Mouse (Mus musculus): ENCODE data around the gene Mpp3. TPM values are rescaled to one million over a fixed set of nuclear protein-coding genes. Genes with fewer than 3 reads are reported as not detected.

The Mpp3 gene
- polyA plus RNA-seq (2015; fragmentation: Nextera tagmentation; extraction: Ambion mirVana), result 49.6 and 56.6 TPM in 2 replicates

GRCm38 (mm10) chr11:102028087-102028816, at the start of gene Mpp3:
Gene Mpp3 (minus strand): TSS chr11:102028461.
- ATAC-seq (ENCODE audit: low FRiP score), result no peak
- peak within 1 kb of the TSS; percentile 61 for H3K9ac ChIP-seq (replicated peaks)
- H3K9me3 ChIP-seq (replicated peaks), result no peaks in the 10 kb centered on the region
- WGBS, result 72% methylated on average over 6 of the region's 6 CpGs
- H3K4me1 ChIP-seq, result peaks cover 47% of the 10 kb centered on the region
- H3K27me3 ChIP-seq (replicated peaks), result no peaks in the 10 kb centered on the region
- peaks cover 3% of the 10 kb centered on the region; the same call in 1 of the 2 replicates for H3K36me3 ChIP-seq
- peak within 1 kb of the TSS; percentile 93 for H3K27ac ChIP-seq (replicated peaks)
- H3K4me3 ChIP-seq (replicated peaks), result peak within 1 kb of the TSS; percentile 58
- H3K4me2 ChIP-seq, result peak within 1 kb of the TSS; percentile 69

GRCm38 (mm10) chr11:102073722-102074121, 45.5 kb upstream of the Mpp3 start:
- H3K4me1 ChIP-seq, result peaks cover 14% of the 10 kb centered on the region
- H3K4me3 ChIP-seq (replicated peaks), result no peak overlapping the region
- peaks cover 33% of the 10 kb centered on the region for H3K36me3 ChIP-seq
- no peak for ATAC-seq (ENCODE audit: low FRiP score)
- no peaks in the 10 kb centered on the region for H3K9me3 ChIP-seq (replicated peaks)
- H3K27ac ChIP-seq (replicated peaks), result no peak overlapping the region
- no peak overlapping the region for H3K4me2 ChIP-seq
- 77% methylated on average over 14 of the region's 14 CpGs for WGBS
- H3K9ac ChIP-seq (replicated peaks), result no peak overlapping the region
- H3K27me3 ChIP-seq (replicated peaks), result no peaks in the 10 kb centered on the region

DNA sequence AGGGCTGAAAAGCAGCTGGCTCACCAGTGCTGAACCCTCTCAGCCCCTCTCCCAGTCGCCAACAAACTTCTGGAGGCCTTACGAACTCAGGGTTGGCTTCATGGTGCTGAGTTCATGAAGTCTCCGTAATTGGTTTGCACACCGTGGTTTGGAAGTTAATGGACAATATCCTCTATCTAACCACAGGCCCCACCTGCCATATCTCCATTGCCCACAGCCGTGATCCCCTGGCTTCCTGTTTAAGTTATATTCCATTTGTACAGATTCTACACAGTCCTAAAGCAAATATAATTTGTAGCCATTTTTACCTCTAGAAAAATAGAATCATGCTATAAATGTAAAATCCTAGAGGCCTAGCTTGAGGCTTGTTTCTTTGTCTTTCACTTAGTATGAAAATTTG, 44.5 kb upstream of the Mpp3 start:
- H3K4me1 ChIP-seq, result peaks cover 15% of the 10 kb centered on the region
- no peak for ATAC-seq (ENCODE audit: low FRiP score)
- H3K27me3 ChIP-seq (replicated peaks), result no peaks in the 10 kb centered on the region
- 84% methylated on average over 5 of the region's 5 CpGs for WGBS
- no peak overlapping the region for H3K27ac ChIP-seq (replicated peaks)
- peaks cover 24% of the 10 kb centered on the region for H3K36me3 ChIP-seq
- no peak overlapping the region for H3K4me2 ChIP-seq
- no peak overlapping the region for H3K9ac ChIP-seq (replicated peaks)
- no peaks in the 10 kb centered on the region for H3K9me3 ChIP-seq (replicated peaks)
- no peak overlapping the region for H3K4me3 ChIP-seq (replicated peaks)

DNA sequence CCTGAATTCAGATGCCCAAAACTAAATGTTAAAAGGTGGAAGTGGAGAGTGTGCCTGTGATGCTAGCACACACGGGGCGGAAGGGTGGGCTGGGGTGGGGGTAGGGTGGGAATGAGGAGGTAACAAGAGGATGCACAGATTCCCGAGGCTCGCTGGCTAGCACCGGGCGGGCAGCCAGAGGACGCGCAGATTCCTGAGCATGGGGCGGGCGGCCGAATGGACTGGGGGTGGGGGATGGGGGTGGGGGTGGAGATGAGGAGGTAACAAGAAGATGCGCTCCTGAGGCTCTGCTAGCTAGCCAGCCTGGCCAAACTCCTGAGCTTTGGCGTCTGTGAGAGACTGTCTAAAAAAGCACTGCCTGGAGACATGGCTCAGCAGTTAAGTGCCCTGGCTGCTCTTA, 42.2 kb upstream of the Mpp3 start:
- no peak for ATAC-seq (ENCODE audit: low FRiP score)
- no peak overlapping the region for H3K27ac ChIP-seq (replicated peaks)
- H3K4me2 ChIP-seq, result peak overlapping the region; percentile 20; the same call in 1 of the 2 replicates
- 2% methylated on average over 13 of the region's 13 CpGs for WGBS
- H3K27me3 ChIP-seq (replicated peaks), result no peaks in the 10 kb centered on the region
- no peak overlapping the region for H3K4me3 ChIP-seq (replicated peaks)
- peaks cover 20% of the 10 kb centered on the region for H3K4me1 ChIP-seq
- peaks cover 12% of the 10 kb centered on the region; the same call in 1 of the 2 replicates for H3K36me3 ChIP-seq
- no peak overlapping the region for H3K9ac ChIP-seq (replicated peaks)
- no peaks in the 10 kb centered on the region for H3K9me3 ChIP-seq (replicated peaks)

GRCm38 (mm10) chr11:102069633-102070032, 41.4 kb upstream of the Mpp3 start:
- Histone ChIP-seq H3K9me3 (replicated peaks) (no peaks in the 10 kb centered on the region), H3K4me3 (replicated peaks) (no peak overlapping the region), H3K4me1 (peaks cover 20% of the 10 kb centered on the region), H3K27me3 (replicated peaks) (no peaks in the 10 kb centered on the region), H3K9ac (replicated peaks) (no peak overlapping the region), H3K27ac (replicated peaks) (no peak overlapping the region), H3K4me2 (no peak overlapping the region), H3K36me3 (0 out of 2 replicates have a peak, but pooled peaks cover 4% of the 10 kb centered on the region)
- WGBS, result 51% methylated on average over 11 of the region's 11 CpGs
- no peak for ATAC-seq (ENCODE audit: low FRiP score)

GRCm38 (mm10) chr11:102068969-102069368, 40.7 kb upstream of the Mpp3 start:
- WGBS, result 35% methylated on average over 2 of the region's 2 CpGs
- no peak overlapping the region for H3K27ac ChIP-seq (replicated peaks)
- no peak for ATAC-seq (ENCODE audit: low FRiP score)
- no peaks in the 10 kb centered on the region for H3K9me3 ChIP-seq (replicated peaks)
- no peak overlapping the region for H3K4me3 ChIP-seq (replicated peaks)
- peaks cover 20% of the 10 kb centered on the region for H3K4me1 ChIP-seq
- H3K4me2 ChIP-seq, result no peak overlapping the region
- H3K36me3 ChIP-seq, result peaks cover 6% of the 10 kb centered on the region
- H3K27me3 ChIP-seq (replicated peaks), result no peaks in the 10 kb centered on the region
- no peak overlapping the region for H3K9ac ChIP-seq (replicated peaks)

- Histone ChIP-seq H3K27ac (replicated peaks) (no peak overlapping the region), H3K4me3 (replicated peaks) (no peak overlapping the region), H3K36me3 (peaks cover 45% of the 10 kb centered on the region), H3K4me2 (no peak overlapping the region), H3K4me1 (peaks cover 15% of the 10 kb centered on the region), H3K9me3 (replicated peaks) (no peaks in the 10 kb centered on the region), H3K27me3 (replicated peaks) (peaks cover 11% of the 10 kb centered on the region), H3K9ac (replicated peaks) (no peak overlapping the region)
- WGBS, result 72% methylated on average over 13 of the region's 13 CpGs
- ATAC-seq (ENCODE audit: low FRiP score), result no peak
Measured at GRCm38 (mm10) chr11:102063076-102063475, 34.8 kb upstream of the Mpp3 start.

GRCm38 (mm10) chr11:102061941-102062473, 33.7 kb upstream of the Mpp3 start:
- peaks cover 9% of the 10 kb centered on the region for H3K4me1 ChIP-seq
- peaks cover 50% of the 10 kb centered on the region for H3K36me3 ChIP-seq
- no peaks in the 10 kb centered on the region for H3K9me3 ChIP-seq (replicated peaks)
- ATAC-seq (ENCODE audit: low FRiP score), result no peak
- H3K4me3 ChIP-seq (replicated peaks), result no peak overlapping the region
- peaks cover 11% of the 10 kb centered on the region for H3K27me3 ChIP-seq (replicated peaks)
- H3K9ac ChIP-seq (replicated peaks), result no peak overlapping the region; the same call in 1 of the 2 replicates
- H3K27ac ChIP-seq (replicated peaks), result no peak overlapping the region
- 31% methylated on average over 16 of the region's 16 CpGs for WGBS
- H3K4me2 ChIP-seq, result peak overlapping the region; percentile 79

- peak overlapping the region; percentile 79 for H3K4me2 ChIP-seq
- peak; percentile 81 for ATAC-seq (ENCODE audit: low FRiP score)
- peaks cover 11% of the 10 kb centered on the region for H3K27me3 ChIP-seq (replicated peaks)
- no peaks in the 10 kb centered on the region for H3K9me3 ChIP-seq (replicated peaks)
- H3K4me3 ChIP-seq (replicated peaks), result peak overlapping the region; percentile 41
- peak overlapping the region; percentile 11; the same call in 1 of the 2 replicates for H3K27ac ChIP-seq (replicated peaks)
- H3K4me1 ChIP-seq, result peaks cover 9% of the 10 kb centered on the region
- H3K9ac ChIP-seq (replicated peaks), result peak overlapping the region; percentile 51
- peaks cover 50% of the 10 kb centered on the region for H3K36me3 ChIP-seq
- 4% methylated on average over 23 of the region's 23 CpGs for WGBS
Measured at GRCm38 (mm10) chr11:102061236-102061940, 33.1 kb upstream of the Mpp3 start.

GRCm38 (mm10) chr11:102053847-102054246, 25.6 kb upstream of the Mpp3 start:
- Histone ChIP-seq H3K4me3 (replicated peaks) (no peak overlapping the region), H3K27ac (replicated peaks) (no peak overlapping the region), H3K27me3 (replicated peaks) (no peaks in the 10 kb centered on the region), H3K4me2 (no peak overlapping the region), H3K36me3 (peaks cover 12% of the 10 kb centered on the region; the same call in 1 of the 2 replicates), H3K9me3 (replicated peaks) (no peaks in the 10 kb centered on the region), H3K4me1 (peaks cover 4% of the 10 kb centered on the region; the same call in 1 of the 2 replicates), H3K9ac (replicated peaks) (no peak overlapping the region)
- WGBS, result 28% methylated on average over 9 of the region's 9 CpGs
- ATAC-seq (ENCODE audit: low FRiP score), result no peak

GRCm38 (mm10) chr11:102053183-102053582, 24.9 kb upstream of the Mpp3 start:
- no peak overlapping the region for H3K9ac ChIP-seq (replicated peaks)
- no peak overlapping the region for H3K27ac ChIP-seq (replicated peaks)
- peaks cover 4% of the 10 kb centered on the region; the same call in 1 of the 2 replicates for H3K4me1 ChIP-seq
- no peak overlapping the region for H3K4me2 ChIP-seq
- H3K36me3 ChIP-seq, result peaks cover 6% of the 10 kb centered on the region; the same call in 1 of the 2 replicates
- H3K9me3 ChIP-seq (replicated peaks), result no peaks in the 10 kb centered on the region
- no peak overlapping the region for H3K4me3 ChIP-seq (replicated peaks)
- no peak for ATAC-seq (ENCODE audit: low FRiP score)
- 70% methylated on average over 7 of the region's 7 CpGs for WGBS
- H3K27me3 ChIP-seq (replicated peaks), result no peaks in the 10 kb centered on the region

All from neural tube, embryonic 15.5 days (tissue).